Mouse (Mus musculus) liver, adult 2 months (tissue): ENCODE results near the gene Slit1.

Experiments
- CTCF ChIP-seq: fragments of 200-500 bp; IDR thresholded peaks from 2 replicates; pipeline ENCODE4 v1.5.1; 2011; ENCODE audit warnings: low read depth, low read length, control low read depth
- POLR2A ChIP-seq: fragments of 200-500 bp; IDR thresholded peaks from 2 replicates; pipeline ENCODE4 v1.6.1; 2011; ENCODE audit warnings: low read length, control low read depth; ENCODE audit not compliant: insufficient read depth; ENCODE audit errors: extremely low read depth

DNA sequence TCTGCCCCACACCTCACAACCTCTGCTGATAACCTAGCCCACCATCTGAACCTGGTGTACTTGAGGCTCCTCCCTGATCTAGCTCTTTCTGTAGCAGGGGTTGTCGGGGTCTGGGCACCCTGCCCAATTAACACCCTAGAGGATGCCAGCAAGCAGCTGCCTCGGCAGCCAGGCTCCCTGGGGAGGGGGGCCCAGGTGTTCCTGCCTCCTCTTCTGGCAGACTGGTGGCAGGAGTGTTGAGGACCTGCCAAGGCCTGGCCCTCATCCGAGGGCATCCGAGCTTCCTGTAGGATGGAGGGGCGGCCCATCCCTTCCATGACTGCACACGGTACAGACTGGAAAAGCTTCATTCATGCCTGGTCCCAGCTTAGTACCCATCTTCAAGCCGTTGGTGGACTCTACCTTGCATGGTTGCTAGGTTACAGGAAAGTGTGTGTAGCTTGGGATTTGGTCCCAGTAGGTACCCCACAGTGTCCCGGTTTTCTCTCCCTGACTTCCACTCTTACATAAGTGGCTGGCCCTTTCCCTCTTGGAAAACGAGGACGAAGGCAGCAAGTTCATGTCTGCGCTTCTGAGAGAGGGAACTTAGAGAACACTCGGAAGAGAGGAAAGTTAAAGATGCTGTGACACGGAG, 57.9 kb downstream of the Slit1 start:
- no peak for TF ChIP-seq POLR2A
- no peak for TF ChIP-seq CTCF
